Mouse (Mus musculus) intestine, embryonic 16.5 days (tissue): ENCODE data around the gene Ifi27l2b. TPM values are rescaled to one million over a fixed set of nuclear protein-coding genes. Genes with fewer than 3 reads are reported as not detected.
"Not testable (repeated sequence)": the region's sequence is repeated elsewhere in the genome, so short reads cannot be mapped to it uniquely, and the experiment has no call there.

Experiments
- ATAC-seq: fragments of 200-750 bp; cut with Nextera tagmentation; 2 replicates; pipeline ENCODE4 v1.8.0; 2017; ENCODE audit warnings: moderate TSS enrichment, moderate library complexity
- H3K27ac ChIP-seq: fragments of 300-500 bp; sonication (generic); 2 replicates; pipeline ENCODE4 v1.5.1; 2014; ENCODE audit warnings: mild to moderate bottlenecking, low read length
- H3K27me3 ChIP-seq: fragments of 300-500 bp; sonication (generic); replicated peaks from 2 replicates; pipeline ENCODE4 v1.6.1; 2014; ENCODE audit warnings: low read length, control low read depth, mixed read lengths; ENCODE audit not compliant: control insufficient read depth, insufficient read depth
- H3K36me3 ChIP-seq: fragments of 300-500 bp; sonication (generic); 2 replicates; pipeline ENCODE4 v1.6.1; 2014; ENCODE audit warnings: low read length, control low read depth; ENCODE audit not compliant: control insufficient read depth, insufficient read depth
- H3K4me1 ChIP-seq: fragments of 300-500 bp; sonication (generic); 2 replicates; pipeline ENCODE4 v1.6.1; 2014; ENCODE audit warnings: low read length, control low read depth, mixed read lengths; ENCODE audit not compliant: control insufficient read depth, insufficient read depth
- H3K4me2 ChIP-seq: fragments of 300-500 bp; sonication (generic); 2 replicates; pipeline ENCODE4 v1.6.1; 2014; ENCODE audit warnings: low read depth, low read length, control low read depth
- H3K4me3 ChIP-seq: fragments of 300-500 bp; sonication (generic); 2 replicates; pipeline ENCODE4 v1.5.1; 2014; ENCODE audit warnings: mild to moderate bottlenecking, low read length
- H3K9ac ChIP-seq: fragments of 300-500 bp; sonication (generic); 2 replicates; pipeline ENCODE4 v1.6.1; 2014; ENCODE audit warnings: low read depth, low read length
- H3K9me3 ChIP-seq: fragments of 300-500 bp; sonication (generic); 2 replicates; pipeline ENCODE4 v1.6.1; 2016; ENCODE audit warnings: low read length, control low read depth; ENCODE audit not compliant: control insufficient read depth
- WGBS: fragments of 180-500 bp; shearing (Covaris S2); extraction: QIAGEN DNeasy Blood & Tissue Kit; methylation state at CpG from one replicate; pipeline ENCODE4 v1.1.7; 2014; 5-methylcytosine and 5-hydroxymethylcytosine counted together
- polyA plus RNA-seq: library from polyadenylated mRNA; unstranded; fragments of >200 nt; fragmentation: Nextera tagmentation; extraction: Ambion mirVana; gene quantifications from 2 replicates; pipeline ENCODE4 v1.2.1, GENCODE M21; 2015

Ifi27l2b gene
- polyA plus RNA-seq, 1 experiment from 2014 or later = 66.6 TPM

- Histone ChIP-seq H3K4me1 (no peaks in the 10 kb centered on the region), H3K4me2 (no peak overlapping the region), H3K36me3 (no peaks in the 10 kb centered on the region), H3K4me3 (no peak overlapping the region), H3K27me3 (no peaks in the 10 kb centered on the region), H3K9me3 (no peaks in the 10 kb centered on the region), H3K27ac (no peak overlapping the region), H3K9ac (no peak overlapping the region)
- 88% methylated on average over 1 of the region's 1 CpGs for WGBS
- no peak for ATAC-seq
These were observed 29.7 kb upstream of the Ifi27l2b start for GRCm38 (mm10) chr12:103486726-103487125.

GRCm38 (mm10) chr12:103484200-103484972 is 27.4 kb upstream of the Ifi27l2b start:
- not testable (repeated sequence) for H3K36me3 ChIP-seq, H3K9me3 ChIP-seq
- peak; percentile 85 for ATAC-seq

DNA sequence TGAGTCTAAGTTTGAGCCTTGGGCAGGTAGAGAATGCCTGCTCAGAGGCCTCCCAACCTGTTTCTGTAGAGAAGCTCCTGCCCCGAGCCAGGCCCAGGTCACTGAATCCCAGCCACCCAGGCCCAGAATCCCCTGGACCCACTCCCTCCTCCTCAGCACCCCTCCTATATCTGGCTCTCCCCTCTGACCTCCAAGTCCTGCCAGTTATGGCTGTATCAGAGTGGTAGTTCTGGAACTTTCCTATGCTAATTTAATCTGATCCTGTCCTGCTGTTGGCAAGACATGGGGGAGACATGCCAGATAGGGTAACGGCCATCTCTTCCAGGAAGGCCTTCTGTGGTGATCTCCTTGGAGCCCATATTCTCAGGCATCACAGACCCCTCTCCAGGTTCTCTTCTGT is 25.8 kb upstream of the Ifi27l2b start:
- Histone ChIP-seq H3K4me1 (no peaks in the 10 kb centered on the region), H3K9ac (no peak overlapping the region), H3K36me3 (no peaks in the 10 kb centered on the region), H3K27me3 (no peaks in the 10 kb centered on the region), H3K27ac (no peak overlapping the region), H3K4me2 (no peak overlapping the region), H3K4me3 (no peak overlapping the region), H3K9me3 (no peaks in the 10 kb centered on the region)
- ATAC-seq = no peak
- 81% methylated on average over 2 of the region's 2 CpGs for WGBS

More at GRCm38 (mm10) chr12:103484200-103484972, 27.4 kb upstream of the Ifi27l2b start:
- not testable (repeated sequence) for H3K27me3 ChIP-seq, H3K4me3 ChIP-seq, H3K4me1 ChIP-seq, H3K9ac ChIP-seq, H3K4me2 ChIP-seq
- 0 out of 2 replicates have a peak overlapping the region, but pooled peaks have one; percentile 7 for H3K27ac ChIP-seq
- 56% methylated on average over 9 of the region's 9 CpGs for WGBS

DNA sequence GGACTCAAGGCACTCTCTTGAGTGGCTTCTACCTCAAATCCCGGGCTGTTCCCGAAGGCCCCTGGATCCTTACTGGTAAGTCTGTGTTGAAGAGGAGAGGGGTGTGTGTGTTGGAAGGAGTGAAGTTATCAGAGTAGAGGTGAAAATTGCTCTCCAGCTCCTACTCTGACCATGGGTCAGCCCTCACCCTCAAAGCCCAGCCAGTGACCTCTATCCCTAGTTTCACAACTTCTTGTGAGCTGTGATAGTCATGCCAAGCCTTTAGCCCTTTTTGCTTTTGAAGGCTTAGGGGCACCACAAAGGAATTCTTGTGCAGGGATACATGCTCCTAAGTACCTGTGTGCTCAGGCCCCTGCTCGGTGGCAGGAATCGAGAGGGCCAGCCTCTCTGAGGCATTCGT is 24.6 kb upstream of the Ifi27l2b start:
- Histone ChIP-seq H3K9ac (no peak overlapping the region), H3K27me3 (no peaks in the 10 kb centered on the region), H3K4me1 (no peaks in the 10 kb centered on the region; the same call in 1 of the 2 replicates), H3K4me3 (no peak overlapping the region), H3K36me3 (no peaks in the 10 kb centered on the region), H3K27ac (no peak overlapping the region), H3K9me3 (no peaks in the 10 kb centered on the region), H3K4me2 (no peak overlapping the region)
- no peak for ATAC-seq
- WGBS = 74% methylated on average over 5 of the region's 5 CpGs

GRCm38 (mm10) chr12:103477461-103478015 is 20.5 kb upstream of the Ifi27l2b start:
- Histone ChIP-seq H3K4me3 (no peak overlapping the region), H3K36me3 (no peaks in the 10 kb centered on the region), H3K4me2 (no peak overlapping the region), H3K9me3 (no peaks in the 10 kb centered on the region), H3K27me3 (no peaks in the 10 kb centered on the region), H3K4me1 (no peaks in the 10 kb centered on the region; the same call in 1 of the 2 replicates), H3K27ac (no peak overlapping the region), H3K9ac (no peak overlapping the region)
- WGBS = 56% methylated on average over 7 of the region's 7 CpGs
- ATAC-seq = no peak

DNA sequence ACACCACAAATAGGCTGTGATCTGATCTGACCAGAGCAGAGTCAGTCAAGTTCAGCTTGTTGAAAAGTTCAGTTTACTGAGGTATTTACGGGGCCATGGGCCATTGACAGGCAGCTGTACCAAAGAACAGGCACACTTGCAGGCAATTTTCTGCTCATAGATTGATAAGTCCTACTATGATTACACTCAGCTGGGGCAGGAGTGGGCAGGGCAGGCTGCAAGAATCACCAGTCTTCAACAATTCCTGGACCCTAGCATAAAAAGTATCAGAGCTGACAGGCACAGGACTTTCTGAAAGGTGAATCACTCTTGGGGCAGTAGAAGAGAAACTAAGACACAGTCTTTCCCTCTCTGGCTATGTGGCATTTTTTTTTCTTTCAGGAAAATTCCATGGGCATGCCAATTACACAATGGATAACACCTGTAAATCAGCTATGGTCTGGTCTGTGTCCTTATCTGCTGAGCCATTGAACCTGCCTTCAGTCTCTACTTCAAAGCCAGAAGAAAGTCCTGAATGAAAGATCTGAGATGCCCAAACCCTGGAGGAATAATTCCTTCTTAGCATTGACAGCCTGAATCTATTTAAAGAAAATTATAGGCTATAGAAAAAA is 19.9 kb upstream of the Ifi27l2b start:
- H3K27ac ChIP-seq = peak overlapping the region; percentile 61; the same call in 1 of the 2 replicates
- H3K36me3 ChIP-seq = no peaks in the 10 kb centered on the region
- no peaks in the 10 kb centered on the region; the same call in 1 of the 2 replicates for H3K4me1 ChIP-seq
- no peak overlapping the region for H3K4me2 ChIP-seq
- no peak overlapping the region for H3K4me3 ChIP-seq
- no peaks in the 10 kb centered on the region for H3K27me3 ChIP-seq
- peak; percentile 56; the same call in 1 of the 2 replicates for ATAC-seq
- H3K9me3 ChIP-seq = no peaks in the 10 kb centered on the region
- WGBS = 72% methylated on average over 1 of the region's 1 CpGs
- H3K9ac ChIP-seq = no peak overlapping the region

- 41% methylated on average over 2 of the region's 2 CpGs for WGBS
These were observed 17.5 kb upstream of the Ifi27l2b start for GRCm38 (mm10) chr12:103474481-103474880.

DNA sequence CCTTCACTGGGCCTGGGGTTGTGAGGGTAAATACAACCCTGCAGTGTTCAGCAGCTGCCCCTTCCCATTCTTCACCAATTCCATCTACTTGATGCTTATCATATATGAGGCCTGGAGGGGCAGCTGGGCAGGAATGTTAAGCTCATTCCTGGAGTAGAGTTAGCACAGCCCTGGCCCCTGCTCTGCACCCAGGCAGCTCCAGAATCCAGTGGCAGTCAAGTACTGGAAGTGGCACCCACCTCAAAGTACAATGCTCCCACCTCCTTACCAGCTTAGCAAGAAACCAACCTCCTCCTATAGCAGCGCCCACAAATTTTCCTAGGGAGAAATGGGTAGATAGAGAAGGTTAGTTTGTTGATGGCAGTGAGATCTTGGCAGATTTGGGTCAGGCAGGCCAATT is 296 bp downstream of the Ifi27l2b start:
- not testable (repeated sequence) for H3K27ac ChIP-seq, H3K4me3 ChIP-seq, H3K4me1 ChIP-seq, H3K9ac ChIP-seq, H3K36me3 ChIP-seq, H3K4me2 ChIP-seq, H3K9me3 ChIP-seq, H3K27me3 ChIP-seq
- ATAC-seq = peak; percentile 70
- no CpG with 5 or more reads among the region's 1 CpGs for WGBS

More at GRCm38 (mm10) chr12:103474481-103474880, 17.5 kb upstream of the Ifi27l2b start:
- no peak overlapping the region for H3K9ac ChIP-seq
- H3K4me2 ChIP-seq = no peak overlapping the region
- no peaks in the 10 kb centered on the region for H3K27me3 ChIP-seq
- no peaks in the 10 kb centered on the region; the same call in 1 of the 2 replicates for H3K4me1 ChIP-seq
- H3K27ac ChIP-seq = no peak overlapping the region
- no peak for ATAC-seq
- H3K9me3 ChIP-seq = no peaks in the 10 kb centered on the region
- H3K36me3 ChIP-seq = no peaks in the 10 kb centered on the region
- no peak overlapping the region for H3K4me3 ChIP-seq

GRCm38 (mm10) chr12:103453361-103453760 is 3.7 kb downstream of the Ifi27l2b start:
- no peaks in the 10 kb centered on the region for H3K27me3 ChIP-seq
- no peak overlapping the region for H3K4me2 ChIP-seq
- no peak overlapping the region for H3K4me3 ChIP-seq
- no peaks in the 10 kb centered on the region for H3K36me3 ChIP-seq
- H3K9me3 ChIP-seq = no peaks in the 10 kb centered on the region
- H3K27ac ChIP-seq = no peak overlapping the region
- no peak for ATAC-seq
- H3K4me1 ChIP-seq = no peaks in the 10 kb centered on the region
- H3K9ac ChIP-seq = no peak overlapping the region
